Mouse (Mus musculus) thymus, adult 2 months (tissue): ENCODE results near the gene Tex16. TPM values are rescaled to one million over a fixed set of nuclear protein-coding genes. Genes with fewer than 3 reads are reported as not detected.

Experiments
- DNase-seq: peaks from one replicate; pipeline ENCODE4 v3.0.0; 2021
- H3K27ac ChIP-seq: fragments of 200-500 bp; 2 replicates; pipeline ENCODE4 v1.5.1; 2012; ENCODE audit warnings: low read length, control low read depth; ENCODE audit not compliant: control insufficient read depth, insufficient read depth
- H3K27me3 ChIP-seq: fragments of 200-500 bp; 2 replicates; pipeline ENCODE4 v1.6.1; 2012; ENCODE audit warnings: mild to moderate bottlenecking, low read length, moderate library complexity, mixed read lengths; ENCODE audit not compliant: control insufficient read depth, insufficient read depth
- H3K36me3 ChIP-seq: fragments of 200-500 bp; 2 replicates; pipeline ENCODE4 v1.6.1; 2012; ENCODE audit warnings: mild to moderate bottlenecking, low read length, moderate library complexity; ENCODE audit not compliant: control insufficient read depth, insufficient read depth
- H3K4me1 ChIP-seq: fragments of 200-500 bp; replicated peaks from 2 replicates; pipeline ENCODE4 v1.6.1; 2012; ENCODE audit warnings: low read length; ENCODE audit not compliant: control insufficient read depth, insufficient read depth
- H3K4me3 ChIP-seq: fragments of 200-500 bp; 2 replicates; pipeline ENCODE4 v1.5.1; 2012; ENCODE audit warnings: mild to moderate bottlenecking, low read length, control low read depth, moderate library complexity; ENCODE audit not compliant: control insufficient read depth, insufficient read depth
- CTCF ChIP-seq: fragments of 200-500 bp; IDR thresholded peaks from 2 replicates; pipeline ENCODE4 v1.5.1; 2012; ENCODE audit warnings: mild to moderate bottlenecking, control low read depth, low read length, moderate library complexity, borderline replicate concordance; ENCODE audit not compliant: control insufficient read depth, poor library complexity, insufficient read depth; ENCODE audit errors: extremely low read depth
- POLR2A ChIP-seq: fragments of 200-500 bp; IDR thresholded peaks from 2 replicates; pipeline ENCODE4 v1.6.1; 2012; ENCODE audit warnings: mild to moderate bottlenecking, low read length, control low read depth, moderate library complexity; ENCODE audit not compliant: control insufficient read depth, poor library complexity, insufficient read depth; ENCODE audit errors: extremely low read depth
- WGBS: fragments of 180-500 bp; shearing (Covaris S2); methylation state at CpG from one replicate; pipeline ENCODE4 v1.1.7; 2018; 5-methylcytosine and 5-hydroxymethylcytosine counted together
- polyA plus RNA-seq: library from polyadenylated mRNA; depleted of rRNA; stranded (reverse); fragments of >200 nt; gene quantifications from 2 replicates; pipeline ENCODE4 v1.2.3, GENCODE M21; 2012; rRNA removed

Tex16 gene
- polyA plus RNA-seq = not detected in 2 replicates

GRCm38 (mm10) chrX:112010707-112011106 lies at the start of gene Tex16:
Gene Tex16 (plus strand): TSS chrX:112011007.
- no peak for DNase-seq
- TF ChIP-seq CTCF (no peak), POLR2A (no peak)

GRCm38 (mm10) chrX:111999661-112000060 lies 11.1 kb upstream of the Tex16 start:
- Histone ChIP-seq H3K4me1 (no peaks in the 10 kb centered on the region), H3K27ac (no peak overlapping the region), H3K36me3 (no peaks in the 10 kb centered on the region), H3K27me3 (no peaks in the 10 kb centered on the region), H3K4me3 (no peak overlapping the region)
- 28% methylated on average over 1 of the region's 1 CpGs for WGBS
- no peak for TF ChIP-seq POLR2A
- TF ChIP-seq CTCF = no peak
- no peak for DNase-seq

More at GRCm38 (mm10) chrX:112010707-112011106, at the start of gene Tex16:
- H3K4me3 ChIP-seq = no peak within 1 kb of the TSS
- no peak within 1 kb of the TSS for H3K27ac ChIP-seq
- no peaks in the 10 kb centered on the region for H3K36me3 ChIP-seq
- no peaks in the 10 kb centered on the region for H3K27me3 ChIP-seq
- no peaks in the 10 kb centered on the region for H3K4me1 ChIP-seq

Other genes starting within 250 kb of the Tex16 start
- gene Gm45194, start 119.6 kb upstream of the Tex16 start, polyA plus RNA-seq = not detected in 2 replicates
- gene 4933403O08Rik, start 228.0 kb downstream of the Tex16 start, polyA plus RNA-seq = not detected in 2 replicates